Mouse (Mus musculus) thymus, postnatal 14 days (tissue): ENCODE results near the gene AL731706.1.
A peak's percentile ranks its signal among the peaks of the same experiment; 100 is the strongest.
"Not testable (repeated sequence)": the region's sequence is repeated elsewhere in the genome, so short reads cannot be mapped to it uniquely, and the experiment has no call there.

ENCODE experiments used
- DNase-seq: peaks from one replicate; pipeline ENCODE4 v3.0.0; 2021

The AL731706.1 gene

GRCm38 (mm10) chr2:136891068-136891950, at the start of gene AL731706.1, which contains the start of the genes Slx4ip and Mkks:
TSS of gene AL731706.1 (minus strand) at chr2:136891389.
TSS of gene Slx4ip (plus strand) at chr2:136891218.
TSS of gene Mkks (minus strand) at chr2:136891389.
- DNase-seq: peak; percentile 99

GRCm38 (mm10) chr2:136938249-136938648, 47.1 kb upstream of the AL731706.1 start:
- DNase-seq: no peak

GRCm38 (mm10) chr2:136936391-136937288, 45.5 kb upstream of the AL731706.1 start:
- DNase-seq: no peak

GRCm38 (mm10) chr2:136921003-136921408, 29.8 kb upstream of the AL731706.1 start:
- DNase-seq: no peak

GRCm38 (mm10) chr2:136920257-136920993, 29.2 kb upstream of the AL731706.1 start:
- no peak for DNase-seq

- no peak for DNase-seq
Measured at GRCm38 (mm10) chr2:136919433-136919832, 28.2 kb upstream of the AL731706.1 start.

- DNase-seq: no peak
Measured at GRCm38 (mm10) chr2:136914334-136914902, 23.2 kb upstream of the AL731706.1 start.

- no peak for DNase-seq
Measured at GRCm38 (mm10) chr2:136913021-136913420, 21.8 kb upstream of the AL731706.1 start.

- no peak for DNase-seq
Measured at GRCm38 (mm10) chr2:136911958-136912411, 20.8 kb upstream of the AL731706.1 start.

GRCm38 (mm10) chr2:136909298-136909697, 18.1 kb upstream of the AL731706.1 start:
- DNase-seq: no peak

GRCm38 (mm10) chr2:136908596-136908995, 17.4 kb upstream of the AL731706.1 start:
- no peak for DNase-seq

GRCm38 (mm10) chr2:136896131-136896530, 4.9 kb upstream of the AL731706.1 start:
- no peak for DNase-seq

- no peak for DNase-seq
Measured at GRCm38 (mm10) chr2:136894494-136894893, 3.3 kb upstream of the AL731706.1 start.

- peak; percentile 93 for DNase-seq
Measured at GRCm38 (mm10) chr2:136891951-136892371, 772 bp upstream of the AL731706.1 start.

GRCm38 (mm10) chr2:136890716-136891067, 497 bp downstream of the AL731706.1 start:
- DNase-seq: not testable (repeated sequence)

- peak; percentile 17 for DNase-seq
Measured at GRCm38 (mm10) chr2:136886846-136887245, 4.3 kb downstream of the AL731706.1 start.

- no peak for DNase-seq
Measured at GRCm38 (mm10) chr2:136885579-136885978, 5.6 kb downstream of the AL731706.1 start, which contains the start of gene AL731706.2. TSS of gene AL731706.2 (minus strand) at chr2:136885679.

GRCm38 (mm10) chr2:136854543-136855388, 36.4 kb downstream of the AL731706.1 start:
- no peak for DNase-seq

GRCm38 (mm10) chr2:136850366-136850765, 40.8 kb downstream of the AL731706.1 start:
- no peak for DNase-seq

- DNase-seq: no peak
Measured at GRCm38 (mm10) chr2:136837994-136838393, 53.2 kb downstream of the AL731706.1 start.

GRCm38 (mm10) chr2:136835882-136836281, 55.3 kb downstream of the AL731706.1 start:
- DNase-seq: no peak
